ENCODE assay signal across 8 mouse cellular contexts in genomic region chr14:93889839-93890518, GRCm38 (mm10). TPM values are rescaled to one million over a fixed set of nuclear protein-coding genes. Genes with fewer than 3 reads are reported as not detected.
A peak's percentile ranks its signal among the peaks of the same experiment; 100 is the strongest.
DNase-seq lines count a peak whose midpoint lies in the region; ATAC-seq lines count a peak whose summit lies in the region.

No protein-coding gene starts in this region.

- H3K27ac ChIP-seq in forebrain, embryonic 13.5 days: peak overlapping the region; percentile 57; the same call in 1 of the 2 replicates
- no peak overlapping the region for H3K27ac ChIP-seq in liver, embryonic 12.5 days
- peak overlapping the region; percentile 40; the same call in 1 of the 2 replicates for H3K27ac ChIP-seq in stomach, embryonic 16.5 days (ENCODE audit: low read length)

- no peaks in the 10 kb centered on the region for H3K9me3 ChIP-seq in forebrain, embryonic 13.5 days (replicated peaks)
- H3K9me3 ChIP-seq in liver, embryonic 12.5 days (replicated peaks): no peaks in the 10 kb centered on the region
- H3K9me3 ChIP-seq in stomach, embryonic 16.5 days (replicated peaks; ENCODE audit: control insufficient read depth, low read length): no peaks in the 10 kb centered on the region

- peak overlapping the region; percentile 87 for H3K4me2 ChIP-seq in forebrain, embryonic 13.5 days
- peak overlapping the region; percentile 60 for H3K4me2 ChIP-seq in liver, embryonic 12.5 days
- peak overlapping the region; percentile 92 for H3K4me2 ChIP-seq in stomach, embryonic 16.5 days (ENCODE audit: low read depth, low read length)

- peaks cover 49% of the 10 kb centered on the region for H3K4me1 ChIP-seq in forebrain, embryonic 13.5 days
- H3K4me1 ChIP-seq in liver, embryonic 12.5 days: no peaks in the 10 kb centered on the region
- 0 out of 2 replicates have a peak, but pooled peaks cover 6% of the 10 kb centered on the region for H3K4me1 ChIP-seq in stomach, embryonic 16.5 days (ENCODE audit: control insufficient read depth, insufficient read depth, low read length)

- peak; percentile 43 for ATAC-seq in forebrain, embryonic 13.5 days
- ATAC-seq in liver, embryonic 12.5 days: no peak
- ATAC-seq in stomach, embryonic 16.5 days (ENCODE audit: insufficient read depth, low FRiP score): peak; percentile 9; the same call in 1 of the 2 replicates

- intact Hi-C loops in left cerebral cortex, postnatal 25 days (cut with DNase I): loop anchor here (5.0 to 10.0 kb wide), 5 partner anchors 178 to 1575 kb away; no protein-coding TSS in a partner anchor
- intact Hi-C loops in left cerebral cortex, postnatal 10 days (cut with DNase I): loop anchor here (5.0 to 10.0 kb wide), 4 partner anchors 285 to 1885 kb away; no protein-coding TSS in a partner anchor

- DNase-seq in left cerebral cortex, postnatal 25 days (ENCODE audit: low spot score in 2 of 2): peak; percentile 36 to 44
- DNase-seq in left cerebral cortex, postnatal 10 days (ENCODE audit: extremely low spot score in 1 of 2, low spot score in 2 of 2): no peak
- peak; percentile 69 to 77 for DNase-seq in cerebellum, adult 18-20 months
- DNase-seq in gastrocnemius, postnatal 25 days: no peak
- no peak for DNase-seq in kidney, postnatal 36 days

- peak overlapping the region; percentile 67 for H3K9ac ChIP-seq in forebrain, embryonic 13.5 days
- no peak overlapping the region for H3K9ac ChIP-seq in liver, embryonic 12.5 days
- H3K9ac ChIP-seq in stomach, embryonic 16.5 days (ENCODE audit: low read length): peak overlapping the region; percentile 73

- WGBS in forebrain, embryonic 13.5 days: 0% methylated on average over 20 of the region's 20 CpGs
- 2% methylated on average over 20 of the region's 20 CpGs for WGBS in liver, embryonic 12.5 days (ENCODE audit: insufficient replicate concordance)
- 1% methylated on average over 20 of the region's 20 CpGs for WGBS in stomach, embryonic 16.5 days

- H3K36me3 ChIP-seq in forebrain, embryonic 13.5 days (ENCODE audit: poor library complexity, severe bottlenecking): peaks cover 8% of the 10 kb centered on the region
- H3K36me3 ChIP-seq in liver, embryonic 12.5 days: no peaks in the 10 kb centered on the region
- no peaks in the 10 kb centered on the region for H3K36me3 ChIP-seq in stomach, embryonic 16.5 days (ENCODE audit: control insufficient read depth, insufficient read depth, low read length)

- no peaks in the 10 kb centered on the region for H3K27me3 ChIP-seq in forebrain, embryonic 13.5 days
- peaks cover 39% of the 10 kb centered on the region for H3K27me3 ChIP-seq in liver, embryonic 12.5 days (replicated peaks)
- no peaks in the 10 kb centered on the region for H3K27me3 ChIP-seq in stomach, embryonic 16.5 days (ENCODE audit: control insufficient read depth, insufficient read depth, low read length)

- H3K4me3 ChIP-seq in forebrain, embryonic 13.5 days: peak overlapping the region; percentile 61
- peak overlapping the region; percentile 41 for H3K4me3 ChIP-seq in liver, embryonic 12.5 days
- peak overlapping the region; percentile 69 for H3K4me3 ChIP-seq in stomach, embryonic 16.5 days (replicated peaks; ENCODE audit: low read length)

RNA-seq across cellular contexts. Expression of gene Pcdh9, which starts 0.5 kb away (rescaled TPM):
- 100 to 1,000 TPM; 184 to 204 TPM for total RNA-seq in left cerebral cortex, postnatal 25 days (2021)
- 100 to 1,000 TPM; 190 to 194 TPM for total RNA-seq in left cerebral cortex, postnatal 10 days (2021)
- polyA plus RNA-seq in forebrain, embryonic 13.5 days (2015; fragmentation: Nextera tagmentation; extraction: Ambion mirVana): 99.2 and 100 TPM in 2 replicates
- 1.0 and 1.4 TPM in 2 replicates for polyA plus RNA-seq in liver, embryonic 12.5 days (2016; fragmentation: Nextera tagmentation; extraction: Ambion mirVana)
- polyA plus RNA-seq in stomach, embryonic 16.5 days (2015; fragmentation: Nextera tagmentation; extraction: Ambion mirVana): 18.1 and 24.1 TPM in 2 replicates
- total RNA-seq in gastrocnemius, postnatal 25 days (2021): 1 to 10 TPM in 1 of 2 experiments, under 1 TPM in 1; 0.54 to 1.1 TPM

Comparison
In these comparisons a context has a peak if more than half of its experiments do, and no peak if none do; other contexts are left out.
1. DNase-seq: peak in left cerebral cortex, postnatal 25 days (2 of 2) and cerebellum, adult 18-20 months (2 of 2); none in left cerebral cortex, postnatal 10 days (0 of 2), gastrocnemius, postnatal 25 days (single experiment) and kidney, postnatal 36 days (0 of 2).
2. RNA of gene Pcdh9, which starts 0.5 kb away (total RNA-seq): 184 to 204 TPM in left cerebral cortex, postnatal 25 days and 190 to 194 TPM in left cerebral cortex, postnatal 10 days; 0.54 to 1.1 TPM in gastrocnemius, postnatal 25 days; every median in the first group is over 10 times any median in the second.
3. Peak in every context shown above with its lines, with median percentiles within 50 percentile points of each other: H3K4me2 ChIP-seq and H3K4me3 ChIP-seq.